Mouse (Mus musculus): ENCODE data around the gene Zc3h12a. TPM values are rescaled to one million over a fixed set of nuclear protein-coding genes. Genes with fewer than 3 reads are reported as not detected.
A peak's percentile ranks its signal among the peaks of the same experiment; 100 is the strongest.

The Zc3h12a gene
- total RNA-seq (2012; rRNA removed), result 7.7 and 8.2 TPM in 2 replicates
- total RNA-seq (2014; rRNA removed), result 1.4 and 2.1 TPM in 2 replicates
- 12.8 and 13.4 TPM in 2 replicates for polyA plus RNA-seq (2012; ENCODE audit: insufficient read length, low read depth)

GRCm38 (mm10) chr4:125127305-125128084 is at the start of gene Zc3h12a:
Gene Zc3h12a (minus strand): TSS chr4:125127840.
- H3K9ac ChIP-seq (ENCODE audit: insufficient read depth, low read depth), result peak within 1 kb of the TSS; percentile 96
- H3K4me1 ChIP-seq (ENCODE audit: control insufficient read depth in 1 of 2, insufficient read depth in 2 of 2), result peaks cover 28 to 37% of the 10 kb centered on the region in 2 experiments
- H3K79me2 ChIP-seq (replicated peaks; ENCODE audit: control insufficient read depth, extremely low read depth, insufficient read depth, poor library complexity, severe bottlenecking), result peaks cover 35% of the 10 kb centered on the region
- in situ Hi-C loops (cut with MboI; ENCODE audit: low pct_ligation_motif_present, low pct_unique_long_range_greater_than_20kb, low sequenced_read_pairs) (no loop called here), dilution Hi-C loops (cut with MboI; ENCODE audit: extremely low pct_ligation_motif_present, extremely low pct_unique_long_range_greater_than_20kb, low sequenced_read_pairs) (no loop called here)
- H3K4me3 ChIP-seq (replicated peaks in 1 of 3; ENCODE audit: low read depth in 2 of 3, low read length in 2 of 3, poor library complexity in 1 of 3), result peak within 1 kb of the TSS; percentile 82 to 97 (median 83)
- DNase-seq (ENCODE audit: extremely low read depth), result peak; percentile 96
- TF ChIP-seq TBP (conservative IDR thresholded peaks at IDR 0.05; ENCODE audit: low read depth, low read length) (peak; percentile 83), BHLHE40 (IDR thresholded peaks at IDR 0.05; ENCODE audit: low read depth, low read length) (peak; percentile 38; the same call in 1 of the 2 replicates), ZNF384 (IDR thresholded peaks at IDR 0.05; ENCODE audit: low read depth, low read length) (no peak), RCOR1 (conservative IDR thresholded peaks at IDR 0.05; ENCODE audit: low read depth, low read length) (0 out of 2 replicates have a peak, but pooled peaks have one; percentile 43), ZKSCAN1 (IDR thresholded peaks at IDR 0.05; ENCODE audit: borderline replicate concordance, low read depth, low read length) (no peak), NELFE (IDR thresholded peaks at IDR 0.05; ENCODE audit: low read depth, low read length) (peak; percentile 91), CHD1 (IDR thresholded peaks at IDR 0.05; ENCODE audit: low read depth, low read length) (peak; percentile 42; the same call in 1 of the 2 replicates), SMC3 (IDR thresholded peaks at IDR 0.05; ENCODE audit: low read depth, low read length) (no peak), PAX5 (IDR thresholded peaks at IDR 0.05; ENCODE audit: low read length) (no peak), EP300 (IDR thresholded peaks at IDR 0.05; ENCODE audit: low read length) (peak; percentile 16; the same call in 1 of the 2 replicates), IRF4 (IDR thresholded peaks at IDR 0.05; ENCODE audit: low read depth, low read length) (peak; percentile 73; the same call in 1 of the 2 replicates), POLR2A (IDR thresholded peaks at IDR 0.05; ENCODE audit: low read depth, low read length) (peak; percentile 94), MXI1 (IDR thresholded peaks at IDR 0.05; ENCODE audit: low read depth, low read length) (peak; percentile 85), E2F4 (IDR thresholded peaks at IDR 0.05; ENCODE audit: insufficient replicate concordance, low read depth, low read length) (no peak), NRF1 (IDR thresholded peaks at IDR 0.05; ENCODE audit: low read depth, low read length) (peak; percentile 67; the same call in 1 of the 2 replicates), ETS1 (conservative IDR thresholded peaks at IDR 0.05; ENCODE audit: low read depth, low read length) (peak; percentile 91), MAX (IDR thresholded peaks at IDR 0.05; ENCODE audit: low read length) (peak; percentile 50), USF2 (conservative IDR thresholded peaks at IDR 0.05; ENCODE audit: low read depth, low read length) (no peak), SIN3A (IDR thresholded peaks at IDR 0.05; ENCODE audit: low read length) (peak; percentile 94), MEF2A (IDR thresholded peaks at IDR 0.05; ENCODE audit: borderline replicate concordance, low read depth, low read length) (peak; percentile 97), MAFK (IDR thresholded peaks at IDR 0.05; ENCODE audit: insufficient replicate concordance, low read length) (no peak), ZMIZ1 (IDR thresholded peaks at IDR 0.05; ENCODE audit: low read depth, low read length) (peak; percentile 93), HCFC1 (IDR thresholded peaks at IDR 0.05; ENCODE audit: low read depth, low read length) (peak; percentile 53; the same call in 1 of the 2 replicates), UBTF (IDR thresholded peaks at IDR 0.05; ENCODE audit: low read depth, low read length) (no peak; the same call in none of the 2 replicates), JUND (conservative IDR thresholded peaks at IDR 0.05; ENCODE audit: low read depth, low read length) (no peak), TCF12 (IDR thresholded peaks at IDR 0.05; ENCODE audit: low read depth, low read length) (peak; percentile 72; the same call in 1 of the 2 replicates), POLR2AphosphoS2 (IDR thresholded peaks at IDR 0.05; ENCODE audit: low read depth, low read length) (no peak; the same call in 1 of the 2 replicates), USF1 (IDR thresholded peaks at IDR 0.05; ENCODE audit: low read depth, low read length) (no peak), MYC (IDR thresholded peaks at IDR 0.05; ENCODE audit: low read depth, low read length) (0 out of 2 replicates have a peak, but pooled peaks have one; percentile 22), MAZ (IDR thresholded peaks at IDR 0.05; ENCODE audit: low read depth, low read length) (peak; percentile 95), ELF1 (IDR thresholded peaks at IDR 0.05; ENCODE audit: low read depth, low read length) (peak; percentile 88), CHD2 (IDR thresholded peaks at IDR 0.05; ENCODE audit: low read length) (peak; percentile 55; the same call in 1 of the 2 replicates), RAD21 (IDR thresholded peaks at IDR 0.05; ENCODE audit: low read depth, low read length) (no peak), CTCF (conservative IDR thresholded peaks at IDR 0.05 in 1 of 2, IDR thresholded peaks at IDR 0.05 in 1 of 2; ENCODE audit: low read depth in 2 of 2, low read length in 2 of 2) (no peak), KAT2A (IDR thresholded peaks at IDR 0.05; ENCODE audit: insufficient replicate concordance, low read length) (0 out of 2 replicates have a peak, but pooled peaks have one; percentile 38)
- peaks cover 8 to 30% of the 10 kb centered on the region in 2 experiments for H3K36me3 ChIP-seq (replicated peaks in 1 of 2; ENCODE audit: control insufficient read depth in 1 of 2, insufficient read depth in 1 of 2, low read length in 1 of 2)
- no peaks in the 10 kb centered on the region for H3K9me3 ChIP-seq (replicated peaks; ENCODE audit: low read length)
- H3K27me3 ChIP-seq (replicated peaks), result peaks cover 3% of the 10 kb centered on the region
- peak within 1 kb of the TSS; percentile 98 for H3K27ac ChIP-seq (ENCODE audit: insufficient read depth, low read depth)
- peak within 1 kb of the TSS; percentile 95 for H3K4me2 ChIP-seq (ENCODE audit: insufficient read depth, low read depth, poor library complexity, severe bottlenecking)
